Mouse (Mus musculus): ENCODE measurements around the gene Epsti1.

- TF ChIP-seq CTCF (IDR thresholded peaks at IDR 0.05; ENCODE audit: control insufficient read depth, insufficient read depth, low read length) (no peak), POLR2A (IDR thresholded peaks at IDR 0.05; ENCODE audit: borderline replicate concordance, control insufficient read depth, low read depth, low read length) (no peak)
These were observed 32.6 kb upstream of the Epsti1 start for GRCm38 (mm10) chr14:77871380-77871975.
